Mouse (Mus musculus) kidney, embryonic 15.5 days (tissue): ENCODE results near the gene Il13. TPM values are rescaled to one million over a fixed set of nuclear protein-coding genes. Genes with fewer than 3 reads are reported as not detected.
A peak's percentile ranks its signal among the peaks of the same experiment; 100 is the strongest.

Source experiments
- ATAC-seq: fragments of 200-750 bp; cut with Nextera tagmentation; replicated peaks from 2 replicates; pipeline ENCODE4 v1.8.0; 2017; ENCODE audit warnings: moderate TSS enrichment; ENCODE audit not compliant: low FRiP score
- H3K27ac ChIP-seq: fragments of 300-500 bp; sonication (generic); 2 replicates; pipeline ENCODE4 v1.5.1; 2015; ENCODE audit warnings: mild to moderate bottlenecking, inconsistent platforms
- H3K27me3 ChIP-seq: fragments of 300-500 bp; sonication (generic); 2 replicates; pipeline ENCODE4 v1.6.1; 2015; ENCODE audit warnings: inconsistent platforms
- H3K36me3 ChIP-seq: fragments of 300-500 bp; sonication (generic); 2 replicates; pipeline ENCODE4 v1.6.1; 2015; ENCODE audit warnings: inconsistent platforms
- H3K4me1 ChIP-seq: fragments of 300-500 bp; sonication (generic); 2 replicates; pipeline ENCODE4 v1.6.1; 2015; ENCODE audit warnings: inconsistent platforms
- H3K4me2 ChIP-seq: fragments of 300-500 bp; sonication (generic); 2 replicates; pipeline ENCODE4 v1.6.1; 2015; ENCODE audit warnings: moderate library complexity, mild to moderate bottlenecking, inconsistent platforms
- H3K4me3 ChIP-seq: fragments of 300-500 bp; sonication (generic); replicated peaks from 2 replicates; pipeline ENCODE4 v1.5.1; 2015; ENCODE audit warnings: mild to moderate bottlenecking, inconsistent platforms
- H3K9ac ChIP-seq: fragments of 300-500 bp; sonication (generic); 2 replicates; pipeline ENCODE4 v1.6.1; 2015; ENCODE audit warnings: mild to moderate bottlenecking, inconsistent platforms
- H3K9me3 ChIP-seq: fragments of 300-500 bp; sonication (generic); replicated peaks from 2 replicates; pipeline ENCODE4 v1.6.1; 2016; ENCODE audit warnings: inconsistent platforms
- WGBS: fragments of 180-500 bp; shearing (Covaris S2); methylation state at CpG from one replicate; pipeline ENCODE4 v1.1.7; 2015; ENCODE audit warnings: mixed read lengths; 5-methylcytosine and 5-hydroxymethylcytosine counted together
- polyA plus RNA-seq: library from polyadenylated mRNA; unstranded; fragments of >200 nt; fragmentation: Nextera tagmentation; extraction: Ambion mirVana; gene quantifications from 2 replicates; pipeline ENCODE4 v1.2.1, GENCODE M21; 2015

Gene Il13
- polyA plus RNA-seq, 1 experiment from 2014 or later, result not detected

GRCm38 (mm10) chr11:53615172-53615571, 19.3 kb downstream of the Il13 start:
- WGBS, result 63% methylated on average over 6 of the region's 6 CpGs
- Histone ChIP-seq H3K27ac (no peak overlapping the region), H3K4me3 (no peak overlapping the region), H3K4me1 (no peaks in the 10 kb centered on the region), H3K36me3 (no peaks in the 10 kb centered on the region), H3K9ac (no peak overlapping the region), H3K4me2 (no peak overlapping the region), H3K27me3 (no peaks in the 10 kb centered on the region), H3K9me3 (no peaks in the 10 kb centered on the region)
- no peak for ATAC-seq

GRCm38 (mm10) chr11:53609672-53610071, 24.8 kb downstream of the Il13 start:
- no peak overlapping the region for H3K4me2 ChIP-seq
- H3K36me3 ChIP-seq, result no peaks in the 10 kb centered on the region
- no peak overlapping the region for H3K27ac ChIP-seq
- no peak overlapping the region for H3K4me3 ChIP-seq
- H3K9ac ChIP-seq, result no peak overlapping the region
- H3K4me1 ChIP-seq, result 0 out of 2 replicates have a peak, but pooled peaks cover 6% of the 10 kb centered on the region
- 82% methylated on average over 3 of the region's 3 CpGs for WGBS
- no peaks in the 10 kb centered on the region for H3K27me3 ChIP-seq
- ATAC-seq, result no peak
- no peaks in the 10 kb centered on the region for H3K9me3 ChIP-seq

GRCm38 (mm10) chr11:53609231-53609630, 25.3 kb downstream of the Il13 start:
- Histone ChIP-seq H3K4me2 (no peak overlapping the region), H3K36me3 (no peaks in the 10 kb centered on the region), H3K9ac (no peak overlapping the region), H3K27ac (no peak overlapping the region), H3K27me3 (no peaks in the 10 kb centered on the region), H3K4me3 (no peak overlapping the region), H3K9me3 (no peaks in the 10 kb centered on the region), H3K4me1 (0 out of 2 replicates have a peak, but pooled peaks cover 6% of the 10 kb centered on the region)
- 72% methylated on average over 6 of the region's 6 CpGs for WGBS
- ATAC-seq, result no peak

GRCm38 (mm10) chr11:53605609-53606008, 28.9 kb downstream of the Il13 start:
- no peak overlapping the region for H3K27ac ChIP-seq
- H3K4me1 ChIP-seq, result 0 out of 2 replicates have a peak, but pooled peaks cover 6% of the 10 kb centered on the region
- H3K4me2 ChIP-seq, result peak overlapping the region; percentile 20
- H3K4me3 ChIP-seq, result no peak overlapping the region
- ATAC-seq, result no peak
- H3K9me3 ChIP-seq, result no peaks in the 10 kb centered on the region
- peaks cover 13% of the 10 kb centered on the region for H3K36me3 ChIP-seq
- 7% methylated on average over 12 of the region's 12 CpGs for WGBS
- no peaks in the 10 kb centered on the region for H3K27me3 ChIP-seq
- no peak overlapping the region for H3K9ac ChIP-seq

GRCm38 (mm10) chr11:53604983-53605382, 29.5 kb downstream of the Il13 start:
- Histone ChIP-seq H3K27me3 (no peaks in the 10 kb centered on the region), H3K4me1 (0 out of 2 replicates have a peak, but pooled peaks cover 6% of the 10 kb centered on the region), H3K9ac (no peak overlapping the region), H3K4me2 (no peak overlapping the region), H3K36me3 (peaks cover 17% of the 10 kb centered on the region), H3K4me3 (no peak overlapping the region), H3K9me3 (no peaks in the 10 kb centered on the region), H3K27ac (no peak overlapping the region)
- no peak for ATAC-seq
- 93% methylated on average over 3 of the region's 3 CpGs for WGBS

- Histone ChIP-seq H3K27ac (no peak overlapping the region), H3K9me3 (no peaks in the 10 kb centered on the region), H3K4me1 (no peaks in the 10 kb centered on the region), H3K27me3 (no peaks in the 10 kb centered on the region), H3K9ac (no peak overlapping the region), H3K36me3 (peaks cover 80% of the 10 kb centered on the region), H3K4me3 (no peak overlapping the region), H3K4me2 (no peak overlapping the region)
- 92% methylated on average over 5 of the region's 5 CpGs for WGBS
- ATAC-seq, result no peak
These were observed 43.4 kb downstream of the Il13 start for GRCm38 (mm10) chr11:53591116-53591515.

- no peaks in the 10 kb centered on the region for H3K9me3 ChIP-seq
- H3K4me2 ChIP-seq, result no peak overlapping the region
- 44% methylated on average over 15 of the region's 15 CpGs for WGBS
- no peak overlapping the region for H3K4me3 ChIP-seq
- H3K27me3 ChIP-seq, result no peaks in the 10 kb centered on the region
- H3K4me1 ChIP-seq, result no peaks in the 10 kb centered on the region
- ATAC-seq, result no peak
- no peak overlapping the region for H3K9ac ChIP-seq
- H3K27ac ChIP-seq, result no peak overlapping the region
- H3K36me3 ChIP-seq, result peaks cover 83% of the 10 kb centered on the region
These were observed 44.1 kb downstream of the Il13 start for GRCm38 (mm10) chr11:53590368-53590768.

GRCm38 (mm10) chr11:53588279-53588678, 46.2 kb downstream of the Il13 start:
- Histone ChIP-seq H3K36me3 (peaks cover 78% of the 10 kb centered on the region), H3K4me1 (no peaks in the 10 kb centered on the region), H3K4me3 (no peak overlapping the region), H3K9me3 (no peaks in the 10 kb centered on the region), H3K4me2 (no peak overlapping the region), H3K9ac (no peak overlapping the region), H3K27ac (no peak overlapping the region), H3K27me3 (no peaks in the 10 kb centered on the region)
- ATAC-seq, result no peak
- WGBS, result 83% methylated on average over 8 of the region's 8 CpGs

- no peak for ATAC-seq
- H3K4me2 ChIP-seq, result no peak overlapping the region
- H3K9ac ChIP-seq, result no peak overlapping the region
- 90% methylated on average over 6 of the region's 6 CpGs for WGBS
- no peak overlapping the region for H3K27ac ChIP-seq
- peaks cover 76% of the 10 kb centered on the region for H3K36me3 ChIP-seq
- H3K4me1 ChIP-seq, result no peaks in the 10 kb centered on the region
- H3K9me3 ChIP-seq, result no peaks in the 10 kb centered on the region
- no peaks in the 10 kb centered on the region for H3K27me3 ChIP-seq
- no peak overlapping the region for H3K4me3 ChIP-seq
These were observed 49.0 kb downstream of the Il13 start for GRCm38 (mm10) chr11:53585510-53585909.

GRCm38 (mm10) chr11:53584849-53585248, 49.7 kb downstream of the Il13 start:
- no peak overlapping the region for H3K4me3 ChIP-seq
- H3K27me3 ChIP-seq, result no peaks in the 10 kb centered on the region
- H3K9ac ChIP-seq, result no peak overlapping the region
- no peaks in the 10 kb centered on the region for H3K9me3 ChIP-seq
- H3K36me3 ChIP-seq, result peaks cover 82% of the 10 kb centered on the region
- no peaks in the 10 kb centered on the region for H3K4me1 ChIP-seq
- H3K4me2 ChIP-seq, result no peak overlapping the region
- 54% methylated on average over 3 of the region's 3 CpGs for WGBS
- ATAC-seq, result no peak
- no peak overlapping the region for H3K27ac ChIP-seq

GRCm38 (mm10) chr11:53583151-53583550, 51.4 kb downstream of the Il13 start:
- Histone ChIP-seq H3K4me3 (no peak overlapping the region), H3K4me2 (no peak overlapping the region), H3K9ac (no peak overlapping the region), H3K9me3 (no peaks in the 10 kb centered on the region), H3K27me3 (no peaks in the 10 kb centered on the region), H3K36me3 (peaks cover 79% of the 10 kb centered on the region), H3K4me1 (no peaks in the 10 kb centered on the region), H3K27ac (no peak overlapping the region)
- WGBS, result 82% methylated on average over 10 of the region's 10 CpGs
- no peak for ATAC-seq
